Mouse (Mus musculus) embryo, embryonic 11 days (tissue): ENCODE measurements at regions not wholly inside any gene's neighbourhood (a gene's known extent, or its start where the extent isn't known, plus 50 kb on each side); places are given as distances from the start of the nearest gene placed in this dataset.
"Not testable (repeated sequence)": the region's sequence is repeated elsewhere in the genome, so short reads cannot be mapped to it uniquely, and the experiment has no call there.

ENCODE experiments used
- DNase-seq: peaks from one replicate; pipeline ENCODE4 v3.0.0-alpha.2; 2015

DNA sequence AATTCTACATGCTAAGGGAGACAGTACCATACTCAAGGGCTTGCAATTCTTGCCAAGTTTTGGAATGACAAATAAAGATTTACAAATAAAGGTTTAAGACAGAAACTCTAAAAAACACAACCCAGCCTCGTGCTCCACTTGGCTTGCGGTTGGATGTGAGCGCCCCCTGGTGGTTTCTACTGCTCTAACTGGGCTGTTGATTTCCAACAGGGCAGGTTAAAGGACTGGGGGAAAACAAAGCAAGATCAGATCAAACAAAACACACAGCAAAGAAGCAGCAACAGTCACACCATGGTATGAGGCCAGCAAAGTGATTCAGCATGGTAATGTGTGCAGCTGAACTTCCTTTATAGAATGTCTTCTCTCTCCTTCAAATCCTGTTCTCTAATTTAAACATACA lies 339.2 kb downstream of the Adam3 start:
- DNase-seq: peak; percentile 83

DNA sequence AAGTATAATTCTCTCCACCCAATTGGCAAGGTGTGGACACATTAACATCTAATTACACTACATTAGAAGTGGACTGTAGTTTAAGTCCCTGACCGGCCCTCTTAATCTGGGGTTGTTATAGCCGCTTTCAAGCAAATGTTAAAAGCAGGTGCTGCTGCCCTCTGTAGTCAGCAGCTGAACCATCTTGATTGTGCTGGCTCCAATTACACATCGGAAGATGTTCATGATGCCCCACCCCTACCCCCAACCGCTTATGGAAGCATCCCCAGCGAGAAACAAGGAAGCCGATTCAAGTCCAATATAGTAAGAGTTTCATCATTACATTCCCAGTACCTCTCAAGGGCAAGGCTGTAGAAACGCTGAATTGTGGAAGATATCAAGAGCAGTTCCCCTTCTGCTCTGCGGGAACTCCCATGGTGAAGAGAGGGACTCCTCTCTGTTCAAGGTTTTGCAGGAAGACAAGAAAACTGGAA lies 341.7 kb downstream of the Adam3 start:
- peak; percentile 24 for DNase-seq

DNA sequence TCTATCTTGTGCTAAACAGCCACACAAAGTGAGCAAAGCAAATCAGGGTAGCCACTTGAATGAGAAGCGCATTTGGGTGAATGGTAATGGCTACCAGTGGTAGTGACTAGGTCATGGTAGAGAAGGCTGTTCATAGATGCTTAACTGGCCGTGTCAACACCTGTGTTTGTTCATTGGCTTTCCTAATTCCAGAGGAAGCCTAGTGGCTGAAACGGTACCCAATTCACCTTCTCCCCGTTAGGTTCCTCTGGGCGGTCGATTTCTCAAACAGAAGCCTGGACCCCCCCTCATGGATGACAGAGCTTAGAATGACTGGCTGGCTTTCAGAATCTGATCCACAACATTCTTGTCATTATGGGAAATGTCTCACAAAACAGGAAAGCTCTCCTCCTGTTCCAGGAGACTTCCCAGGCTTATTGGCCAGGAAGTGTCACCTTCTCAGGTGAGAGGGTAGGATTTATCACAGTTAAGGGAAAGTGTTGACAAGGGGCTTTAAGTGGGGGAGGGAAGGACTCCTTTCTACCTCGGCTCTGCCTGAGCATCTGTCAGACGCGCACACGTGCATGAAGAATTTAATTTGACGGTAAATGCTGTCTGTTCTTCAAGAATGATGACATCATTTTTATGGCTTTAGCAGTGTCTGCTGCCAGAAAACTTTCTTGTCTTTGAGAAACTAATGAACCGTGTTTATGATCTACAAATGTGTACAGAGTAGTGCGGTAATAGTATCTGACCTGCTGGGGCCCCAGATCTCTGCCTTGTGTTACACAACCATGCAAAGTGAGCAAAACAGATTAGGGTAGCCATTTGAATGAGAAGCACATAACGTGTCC lies 342.3 kb downstream of the Adam3 start:
- DNase-seq: no peak

DNA sequence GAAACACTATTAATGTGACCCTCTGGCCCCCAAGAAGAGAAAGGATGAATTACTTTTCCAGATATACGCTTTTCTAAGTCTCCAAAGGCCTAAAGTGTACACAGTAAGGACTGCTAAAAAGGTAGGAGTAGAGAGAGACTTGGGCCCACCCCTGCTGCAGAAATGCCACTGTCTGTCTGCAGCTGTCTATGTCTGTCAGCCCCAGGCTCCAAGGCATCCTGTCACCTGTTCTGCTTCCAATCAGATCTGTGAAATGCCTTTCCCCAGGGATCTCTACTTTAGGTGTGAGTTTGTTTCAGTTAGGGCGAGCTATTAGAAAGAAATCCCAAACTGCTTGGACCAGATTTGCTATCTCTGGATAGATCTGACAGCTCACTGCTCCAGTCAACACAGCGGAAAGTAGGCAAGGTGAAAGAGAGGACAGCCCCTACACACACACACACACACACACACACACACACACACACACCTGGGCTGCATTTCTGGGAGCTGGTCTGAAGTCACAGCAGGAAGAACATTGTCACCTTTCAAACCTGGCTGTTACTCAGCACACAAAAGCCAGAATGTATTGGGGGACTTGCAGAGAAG lies 343.9 kb downstream of the Adam3 start:
- DNase-seq: no peak

GRCm38 (mm10) chr8:24378070-24378469 lies 347.6 kb downstream of the Adam3 start:
- no peak for DNase-seq

DNA sequence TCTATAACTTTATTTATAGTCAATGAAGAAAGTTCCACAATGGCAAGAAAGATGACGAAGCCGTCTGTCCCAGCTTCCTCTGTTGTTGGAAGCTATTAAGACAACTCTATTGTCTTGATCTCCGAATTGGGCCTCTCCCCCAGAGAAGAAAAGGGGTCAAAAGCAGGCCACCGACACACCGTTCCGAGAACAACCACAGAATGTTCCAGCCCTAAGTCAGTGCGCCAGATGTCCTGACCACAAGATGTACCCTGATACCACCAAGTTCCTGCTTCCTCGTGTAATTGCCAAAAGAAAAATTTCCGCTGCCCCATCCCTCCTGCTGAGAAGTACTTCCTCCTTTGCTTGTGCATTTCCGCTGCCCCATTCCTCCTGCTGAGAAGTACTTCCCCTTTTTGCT lies 348.8 kb downstream of the Adam3 start:
- DNase-seq: not testable (repeated sequence)

- DNase-seq: peak; percentile 20
Observed at GRCm38 (mm10) chr8:24374503-24374902, 351.1 kb downstream of the Adam3 start.

- DNase-seq: no peak
Observed at GRCm38 (mm10) chr8:24372068-24372467, 353.6 kb downstream of the Adam3 start.

GRCm38 (mm10) chr8:24366000-24366399 lies 359.7 kb downstream of the Adam3 start:
- no peak for DNase-seq

GRCm38 (mm10) chr8:24364685-24365084 lies 361.0 kb downstream of the Adam3 start:
- DNase-seq: no peak

DNA sequence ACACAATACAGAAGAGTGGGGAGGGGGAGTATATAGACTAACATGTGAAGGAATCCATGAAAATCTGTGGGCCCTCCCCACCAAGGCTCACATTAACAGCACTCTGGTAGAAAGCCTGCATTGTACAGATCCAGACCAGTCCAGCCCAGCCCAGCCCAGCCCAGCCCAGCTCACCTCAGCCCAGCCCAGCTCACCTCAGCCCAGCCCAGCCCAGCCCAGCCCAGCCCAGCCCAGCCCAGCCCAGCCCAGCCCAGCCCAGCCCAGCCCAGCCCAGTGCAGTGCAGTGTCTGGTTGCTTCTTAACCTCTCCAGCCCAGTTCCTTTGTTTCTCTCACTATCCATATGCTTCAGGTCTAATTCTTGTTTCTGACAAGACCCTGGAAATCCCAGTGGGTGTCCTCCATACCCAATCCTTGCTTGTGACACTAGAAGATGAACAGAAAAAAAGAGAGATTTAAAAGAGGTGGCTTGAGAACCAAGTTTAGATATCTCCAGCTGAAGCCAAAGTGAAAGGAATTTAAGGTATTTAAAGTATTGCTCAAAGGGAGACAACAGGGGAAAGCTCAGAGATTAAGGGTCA lies 366.5 kb downstream of the Adam3 start:
- no peak for DNase-seq

- DNase-seq: no peak
Observed at GRCm38 (mm10) chr8:24355146-24355545, 370.5 kb downstream of the Adam3 start.

DNA sequence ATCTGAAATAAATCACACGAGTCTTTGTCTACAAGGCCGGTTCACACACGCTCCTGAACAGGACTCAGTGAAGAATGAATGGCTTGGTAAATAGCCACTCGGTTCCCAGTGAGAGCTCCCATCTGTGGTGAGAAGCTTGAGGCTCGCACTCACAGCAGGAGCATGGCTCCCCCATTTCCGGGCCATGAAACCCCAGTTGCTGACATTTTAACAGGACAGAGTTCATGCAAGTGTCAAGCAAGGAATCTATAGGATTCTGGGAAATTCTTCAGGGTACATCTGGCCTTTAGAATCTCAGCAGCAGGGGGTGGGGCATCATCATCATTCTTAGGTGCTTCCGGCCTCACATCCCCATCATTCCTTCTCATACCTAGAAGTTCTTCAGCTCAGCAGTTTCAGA lies 371.8 kb downstream of the Adam3 start:
- DNase-seq: peak; percentile 27

GRCm38 (mm10) chr8:24352322-24352721 lies 373.3 kb downstream of the Adam3 start:
- DNase-seq: no peak

DNA sequence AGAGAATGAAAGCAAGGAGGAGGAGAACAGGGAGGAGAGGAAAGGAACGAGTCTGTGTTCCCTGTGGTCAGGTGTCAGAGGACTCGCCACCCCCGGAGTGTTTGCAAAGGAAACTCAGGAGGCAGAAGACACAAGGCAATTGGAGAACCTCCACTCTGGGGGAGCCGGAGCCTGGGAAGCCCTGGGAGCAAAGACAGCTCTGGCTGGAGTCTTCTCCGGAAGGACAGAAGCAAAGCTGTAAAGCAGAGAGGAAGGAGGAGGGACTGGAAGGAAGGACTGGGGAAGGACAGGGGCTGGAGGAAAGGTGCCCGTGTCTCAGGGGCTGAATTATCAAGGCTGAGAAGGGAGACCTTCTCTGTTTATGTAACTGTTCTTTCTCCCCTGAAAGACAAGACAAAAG lies 373.9 kb downstream of the Adam3 start:
- DNase-seq: no peak

- peak; percentile 45 for DNase-seq
Observed at GRCm38 (mm10) chr8:24346390-24347113, 379.1 kb downstream of the Adam3 start.

GRCm38 (mm10) chr8:24338694-24339093 lies 387.0 kb downstream of the Adam3 start:
- no peak for DNase-seq

DNA sequence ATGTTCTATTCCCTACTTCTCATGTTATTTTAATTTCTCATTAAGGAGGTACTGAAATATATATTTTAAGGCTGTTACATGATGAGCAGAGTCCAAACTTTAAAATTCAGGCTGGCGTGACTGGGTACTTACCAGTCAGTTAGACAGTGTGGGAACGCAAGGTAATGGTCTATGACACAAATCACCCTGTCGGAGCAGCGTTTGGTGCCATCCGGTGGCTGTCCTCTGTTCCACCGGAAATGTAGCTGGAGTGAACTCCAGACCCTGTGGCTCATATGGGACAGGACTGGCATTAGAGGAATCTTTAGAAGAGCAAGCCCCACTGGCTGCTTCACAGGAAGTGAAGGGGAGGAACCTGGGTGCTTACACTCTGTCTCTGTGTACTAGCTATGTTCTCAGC lies 388.0 kb downstream of the Adam3 start:
- peak; percentile 67 for DNase-seq

- DNase-seq: peak; percentile 15
Observed at GRCm38 (mm10) chr8:24335709-24336108, 389.9 kb downstream of the Adam3 start.

DNA sequence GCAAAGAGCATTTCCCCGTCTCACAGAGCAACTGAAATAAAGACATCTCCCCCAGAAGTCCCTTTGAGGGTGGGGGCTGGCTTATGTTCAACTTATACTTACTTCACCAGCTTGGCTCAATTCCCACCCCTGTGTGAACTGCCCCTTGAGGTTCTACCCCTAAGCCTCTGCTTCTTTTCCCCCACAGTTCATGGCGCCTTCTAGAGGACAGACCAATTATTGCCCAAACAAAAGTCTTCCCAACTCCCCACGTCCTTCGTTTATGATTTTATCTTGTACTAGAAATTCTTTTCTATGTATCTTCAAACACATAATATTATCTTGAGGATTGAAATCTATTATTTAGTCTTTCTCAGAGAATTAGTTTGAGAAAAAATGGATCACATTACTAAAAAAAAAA lies 391.9 kb downstream of the Adam3 start:
- DNase-seq: no peak

DNA sequence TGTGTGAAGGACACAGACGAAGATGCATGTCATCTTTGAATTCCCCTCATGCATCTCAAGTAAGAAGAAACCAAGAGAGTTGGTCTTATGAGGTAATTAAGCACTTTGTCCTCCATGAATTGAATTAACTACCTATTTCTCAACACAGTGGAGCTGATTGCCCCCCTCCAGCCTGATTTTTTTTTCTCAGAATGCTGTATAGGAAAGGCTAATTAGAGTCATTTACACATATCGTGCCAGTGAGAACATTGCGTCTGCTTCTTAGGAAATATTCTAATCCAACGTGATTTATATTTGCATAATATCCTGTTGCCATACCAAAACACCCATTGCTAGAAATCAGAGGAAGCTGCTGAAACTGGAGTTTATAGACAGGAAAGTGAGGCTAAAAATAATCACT lies 414.8 kb downstream of the Adam3 start:
- DNase-seq: no peak

- no peak for DNase-seq
Observed at GRCm38 (mm10) chr8:24294565-24294964, 431.1 kb downstream of the Adam3 start.

- no peak for DNase-seq
Observed at GRCm38 (mm10) chr8:24287861-24288260, 437.8 kb downstream of the Adam3 start.
